Mouse (Mus musculus) cerebellum, adult 2 months (tissue): Measurements from ENCODE around the gene Fam222b.

Experiments used
- CTCF ChIP-seq: fragments of 200-500 bp; IDR thresholded peaks from 2 replicates; pipeline ENCODE4 v1.5.1; 2011; ENCODE audit warnings: low read depth, mild to moderate bottlenecking, control low read depth, low read length, moderate library complexity, borderline replicate concordance; ENCODE audit not compliant: insufficient read depth
- POLR2A ChIP-seq: fragments of 200-500 bp; IDR thresholded peaks from 2 replicates; pipeline ENCODE4 v1.6.1; 2011; ENCODE audit warnings: low read length, control low read depth, borderline replicate concordance; ENCODE audit not compliant: insufficient read depth

DNA sequence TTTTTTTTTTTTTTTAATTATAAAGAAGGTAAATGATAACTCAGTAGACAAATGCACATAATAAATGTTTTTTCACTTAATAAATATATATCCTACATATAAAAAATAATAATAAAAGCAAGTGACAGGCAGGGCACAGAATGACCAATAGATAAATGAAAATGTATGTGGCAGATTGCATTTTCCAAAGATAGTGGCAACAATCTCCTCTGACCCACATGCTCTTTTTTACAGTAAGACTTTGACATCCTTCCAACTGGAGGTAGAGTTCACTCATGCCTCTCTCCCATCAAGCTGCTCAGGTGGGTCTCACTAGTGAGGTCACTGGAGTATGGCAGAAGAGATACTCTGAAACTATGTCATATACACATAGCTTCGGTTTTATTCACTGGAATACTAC is 31.9 kb upstream of the Fam222b start:
- TF ChIP-seq CTCF, result no peak
- no peak for TF ChIP-seq POLR2A
